Mouse (Mus musculus): Measurements from ENCODE around the gene Snx33. TPM values are rescaled to one million over a fixed set of nuclear protein-coding genes. Genes with fewer than 3 reads are reported as not detected.
A peak's percentile ranks its signal among the peaks of the same experiment; 100 is the strongest.

The Snx33 gene
- total and polyA plus RNA-seq, 3 experiments = 2.2 to 3.5 TPM; not detected in 1

GRCm38 (mm10) chr9:56891517-56892011, 36.6 kb downstream of the Snx33 start:
- peak overlapping the region; percentile 30 for H3K9ac ChIP-seq (ENCODE audit: control insufficient read depth, low read depth, low read length, poor library complexity, severe bottlenecking)
- TF ChIP-seq ZMIZ1 (IDR thresholded peaks at IDR 0.05; ENCODE audit: low read depth, low read length) = no peak
- TF ChIP-seq CTCF (IDR thresholded peaks at IDR 0.05 in 2 of 3, conservative IDR thresholded peaks at IDR 0.05 in 1 of 3; ENCODE audit: control insufficient read depth in 1 of 3, insufficient read depth in 1 of 3, low read depth in 2 of 3, low read length in 3 of 3, poor library complexity in 1 of 3, severe bottlenecking in 1 of 3) = peak; percentile 70 to 99 (median 83)
- no peak for TF ChIP-seq POLR2AphosphoS2 (IDR thresholded peaks at IDR 0.05; ENCODE audit: low read length)
- TF ChIP-seq NELFE (IDR thresholded peaks at IDR 0.05; ENCODE audit: low read depth, low read length) = no peak
- TF ChIP-seq ZNF384 (IDR thresholded peaks at IDR 0.05; ENCODE audit: low read depth, low read length) = 0 out of 2 replicates have a peak, but pooled peaks have one; percentile 27
- TF ChIP-seq RAD21 (IDR thresholded peaks at IDR 0.05; ENCODE audit: low read depth, low read length) = peak; percentile 100
- 0 out of 2 replicates have a peak, but pooled peaks have one; percentile 50 for TF ChIP-seq MYC (IDR thresholded peaks at IDR 0.05; ENCODE audit: low read depth, low read length)
- TF ChIP-seq USF2 (IDR thresholded peaks at IDR 0.05; ENCODE audit: borderline replicate concordance in 1 of 2, insufficient read depth in 1 of 2, low read depth in 1 of 2, low read length in 2 of 2) = no peak
- peak; percentile 50; the same call in 1 of the 2 replicates for TF ChIP-seq SIN3A (IDR thresholded peaks at IDR 0.05; ENCODE audit: low read length)
- peak; percentile 91 for TF ChIP-seq ZC3H11A (IDR thresholded peaks at IDR 0.05; ENCODE audit: low read depth, low read length)
- 0 out of 2 replicates have a peak, but pooled peaks have one; percentile 13 for TF ChIP-seq HCFC1 (IDR thresholded peaks at IDR 0.05; ENCODE audit: low read depth, low read length)
- no peak for TF ChIP-seq E2F4 (IDR thresholded peaks at IDR 0.05; ENCODE audit: borderline replicate concordance, low read depth, low read length)
- TF ChIP-seq SMC3 (IDR thresholded peaks at IDR 0.05; ENCODE audit: low read depth, low read length) = peak; percentile 92
- no peaks in the 10 kb centered on the region for H3K9me3 ChIP-seq (replicated peaks; ENCODE audit: insufficient read depth, low read length)
- H3K79me2 ChIP-seq (ENCODE audit: control insufficient read depth, insufficient read depth, low read length, poor library complexity) = no peaks in the 10 kb centered on the region
- peak overlapping the region in 1 of 2 experiments; percentile 24; a peak in 2 of 4 replicates for H3K4me3 ChIP-seq (ENCODE audit: control insufficient read depth in 1 of 2, insufficient read depth in 1 of 2, low read depth in 2 of 2, low read length in 2 of 2)
- no peak overlapping the region for H3K27ac ChIP-seq (ENCODE audit: control insufficient read depth, low read depth, low read length)
- no peaks in the 10 kb centered on the region for H3K4me1 ChIP-seq (ENCODE audit: control insufficient read depth in 1 of 2, insufficient read depth in 2 of 2, low read length in 2 of 2)
- no peaks in the 10 kb centered on the region for H3K36me3 ChIP-seq (ENCODE audit: control insufficient read depth in 1 of 2, insufficient read depth in 2 of 2, low read length in 2 of 2)
- no peaks in the 10 kb centered on the region for H3K27me3 ChIP-seq (ENCODE audit: control insufficient read depth in 1 of 2, insufficient read depth in 2 of 2, low read length in 2 of 2)
- peak; percentile 92 for DNase-seq (ENCODE audit: low read depth, low spot score)

- H3K4me1 ChIP-seq (ENCODE audit: control insufficient read depth in 1 of 2, insufficient read depth in 2 of 2, low read length in 2 of 2) = no peaks in the 10 kb centered on the region
- no peaks in the 10 kb centered on the region for H3K9me3 ChIP-seq (replicated peaks; ENCODE audit: insufficient read depth, low read length)
- no peaks in the 10 kb centered on the region for H3K36me3 ChIP-seq (ENCODE audit: control insufficient read depth in 1 of 2, insufficient read depth in 2 of 2, low read length in 2 of 2)
- no peaks in the 10 kb centered on the region for H3K27me3 ChIP-seq (ENCODE audit: control insufficient read depth in 1 of 2, insufficient read depth in 2 of 2, low read length in 2 of 2)
- no peak overlapping the region for H3K27ac ChIP-seq (ENCODE audit: control insufficient read depth, low read depth, low read length)
- peak; percentile 46 for DNase-seq (ENCODE audit: low read depth, low spot score)
- H3K79me2 ChIP-seq (ENCODE audit: control insufficient read depth, insufficient read depth, low read length, poor library complexity) = no peaks in the 10 kb centered on the region
- H3K9ac ChIP-seq (ENCODE audit: control insufficient read depth, low read depth, low read length, poor library complexity, severe bottlenecking) = peak overlapping the region; percentile 73
- peak overlapping the region; percentile 68 to 74 for H3K4me3 ChIP-seq (ENCODE audit: control insufficient read depth in 1 of 2, insufficient read depth in 1 of 2, low read depth in 2 of 2, low read length in 2 of 2)
- peak; percentile 88 for TF ChIP-seq MYC (IDR thresholded peaks at IDR 0.05; ENCODE audit: low read depth, low read length)
- TF ChIP-seq SMC3 (IDR thresholded peaks at IDR 0.05; ENCODE audit: low read depth, low read length) = no peak
- TF ChIP-seq TCF12 (IDR thresholded peaks at IDR 0.05; ENCODE audit: low read depth, low read length) = no peak
- no peak; the same call in 1 of the 2 replicates for TF ChIP-seq SIN3A (IDR thresholded peaks at IDR 0.05; ENCODE audit: low read length)
- no peak for TF ChIP-seq UBTF (IDR thresholded peaks at IDR 0.05; ENCODE audit: borderline replicate concordance, insufficient read depth, low read depth, low read length)
- no peak for TF ChIP-seq ZMIZ1 (IDR thresholded peaks at IDR 0.05; ENCODE audit: low read depth, low read length)
- TF ChIP-seq MXI1 (IDR thresholded peaks at IDR 0.05; ENCODE audit: low read depth, low read length) = 0 out of 2 replicates have a peak, but pooled peaks have one; percentile 22
- peak; percentile 6; the same call in 1 of the 2 replicates for TF ChIP-seq RAD21 (IDR thresholded peaks at IDR 0.05; ENCODE audit: low read depth, low read length)
- no peak for TF ChIP-seq POLR2AphosphoS5 (IDR thresholded peaks at IDR 0.05; ENCODE audit: borderline replicate concordance, low read depth, low read length)
- TF ChIP-seq MYB (IDR thresholded peaks at IDR 0.05; ENCODE audit: low read depth, low read length) = no peak
- no peak for TF ChIP-seq CHD2 (IDR thresholded peaks at IDR 0.05; ENCODE audit: low read length)
- TF ChIP-seq GATA1 (IDR thresholded peaks at IDR 0.05; ENCODE audit: low read depth, low read length) = no peak
- no peak for TF ChIP-seq USF2 (IDR thresholded peaks at IDR 0.05; ENCODE audit: borderline replicate concordance in 1 of 2, insufficient read depth in 1 of 2, low read depth in 1 of 2, low read length in 2 of 2)
- no peak for TF ChIP-seq MEF2A (IDR thresholded peaks at IDR 0.05; ENCODE audit: extremely low read depth, insufficient replicate concordance, low read depth, low read length, poor library complexity, severe bottlenecking)
- TF ChIP-seq MAX (IDR thresholded peaks at IDR 0.05; ENCODE audit: low read length) = no peak; the same call in 1 of the 2 replicates
- TF ChIP-seq TBP (IDR thresholded peaks at IDR 0.05; ENCODE audit: low read depth, low read length) = no peak
- TF ChIP-seq JUND (IDR thresholded peaks at IDR 0.05; ENCODE audit: low read depth, low read length) = no peak
- no peak for TF ChIP-seq POLR2AphosphoS2 (IDR thresholded peaks at IDR 0.05; ENCODE audit: low read length)
- no peak for TF ChIP-seq E2F4 (IDR thresholded peaks at IDR 0.05; ENCODE audit: borderline replicate concordance, low read depth, low read length)
- TF ChIP-seq NRF1 (IDR thresholded peaks at IDR 0.05; ENCODE audit: insufficient read depth, low read depth, low read length, poor library complexity, severe bottlenecking) = no peak
- peak; percentile 83 for TF ChIP-seq ZNF384 (IDR thresholded peaks at IDR 0.05; ENCODE audit: low read depth, low read length)
- no peak for TF ChIP-seq EP300 (IDR thresholded peaks at IDR 0.05; ENCODE audit: low read depth in 1 of 2, low read length in 2 of 2)
Measured at GRCm38 (mm10) chr9:56890522-56891250, 37.5 kb downstream of the Snx33 start.
